Mouse (Mus musculus): ENCODE data around the gene Olfr203.
"Not testable (repeated sequence)": the region's sequence is repeated elsewhere in the genome, so short reads cannot be mapped to it uniquely, and the experiment has no call there.

The Olfr203 gene

DNA sequence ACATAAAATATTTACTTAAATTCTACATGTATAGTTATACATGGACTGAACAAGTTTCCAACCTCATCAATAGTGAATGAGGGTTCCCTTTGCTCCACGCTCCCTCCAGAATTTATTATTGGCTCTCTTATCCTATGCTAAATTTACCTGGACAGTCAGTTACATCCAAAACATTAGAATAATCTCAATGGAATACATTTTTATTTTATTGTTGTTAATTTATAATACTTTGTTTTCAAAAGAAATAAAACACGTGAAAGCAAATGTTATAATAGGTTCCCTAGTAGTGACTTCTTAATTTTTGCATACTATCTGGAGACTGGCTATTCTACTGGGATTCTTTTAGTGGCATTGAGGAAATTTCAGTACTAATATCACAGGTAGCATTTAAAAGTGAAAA is at the start of gene Olfr203:
Olfr203 (plus strand) TSS at position 301 of the 400 bp plus-strand sequence.
- in situ Hi-C loops (cut with MboI, MseI): no loop called here

DNA sequence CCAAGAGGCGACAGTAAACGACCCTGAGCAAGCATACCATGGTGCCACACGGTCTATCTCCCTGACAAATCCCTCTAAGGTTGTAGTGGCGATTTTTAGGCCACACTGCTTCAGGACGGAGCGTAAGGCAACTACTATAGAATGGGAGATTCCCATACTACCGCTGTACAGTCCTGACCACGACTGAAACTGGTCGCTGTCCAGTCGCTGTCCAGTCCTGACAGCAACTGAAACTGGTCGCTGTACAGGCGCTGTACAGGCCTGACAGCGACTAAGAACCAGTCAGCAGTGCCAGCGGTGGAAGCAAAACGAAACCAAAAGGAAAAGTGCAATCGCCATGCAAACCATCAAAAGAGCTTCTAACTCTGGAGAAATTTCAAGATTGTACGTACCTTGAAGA is 49.0 kb upstream of the Olfr203 start:
- in situ Hi-C loops (cut with MboI, MseI): no loop called here

DNA sequence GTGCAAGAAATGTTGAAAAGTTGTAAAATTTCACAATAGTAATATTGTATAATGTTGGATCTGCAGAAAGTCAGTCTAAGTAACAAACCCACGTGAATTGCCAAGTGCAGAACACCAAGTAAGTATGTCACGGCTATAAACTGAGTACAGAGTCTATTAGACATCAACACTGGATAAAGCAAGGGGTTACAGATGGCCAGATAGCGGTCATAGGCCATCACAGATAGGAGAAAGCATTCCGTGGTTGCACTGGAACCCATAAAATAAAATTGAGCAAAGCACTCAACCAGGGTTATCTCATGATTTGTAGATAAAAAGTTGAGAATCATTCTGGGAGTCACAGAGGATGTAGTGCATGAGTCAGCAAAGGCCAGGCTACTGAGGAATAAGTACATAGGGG is 29.6 kb upstream of the Olfr203 start:
- in situ Hi-C loops (cut with MboI, MseI): not testable (repeated sequence)

DNA sequence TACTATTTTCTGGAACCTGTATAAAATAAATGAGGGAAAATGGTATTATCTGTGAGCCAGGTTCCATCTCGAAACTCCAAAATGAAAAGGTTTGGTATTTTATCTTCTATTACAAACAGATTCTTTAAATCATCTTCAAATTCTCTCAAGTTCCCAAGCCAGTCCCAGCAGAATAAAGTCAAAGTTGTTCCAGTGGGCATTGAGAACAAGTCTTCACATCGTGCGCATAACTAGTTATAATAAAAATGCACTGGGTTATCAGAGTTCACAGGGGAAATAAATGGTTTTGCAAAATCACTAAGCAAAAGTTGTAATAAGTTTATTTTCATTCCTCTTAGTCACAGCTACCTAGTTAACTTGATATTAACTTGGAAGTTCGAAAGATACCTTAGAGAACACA is 26.1 kb upstream of the Olfr203 start, which contains the start of gene Olfr201:
Olfr201 (minus strand) TSS at position 101 of the 400 bp plus-strand sequence.
- in situ Hi-C loops (cut with MboI, MseI): loop anchor here (5.0 kb wide), 1 partner anchor 45 kb away; no protein-coding TSS in a partner anchor

DNA sequence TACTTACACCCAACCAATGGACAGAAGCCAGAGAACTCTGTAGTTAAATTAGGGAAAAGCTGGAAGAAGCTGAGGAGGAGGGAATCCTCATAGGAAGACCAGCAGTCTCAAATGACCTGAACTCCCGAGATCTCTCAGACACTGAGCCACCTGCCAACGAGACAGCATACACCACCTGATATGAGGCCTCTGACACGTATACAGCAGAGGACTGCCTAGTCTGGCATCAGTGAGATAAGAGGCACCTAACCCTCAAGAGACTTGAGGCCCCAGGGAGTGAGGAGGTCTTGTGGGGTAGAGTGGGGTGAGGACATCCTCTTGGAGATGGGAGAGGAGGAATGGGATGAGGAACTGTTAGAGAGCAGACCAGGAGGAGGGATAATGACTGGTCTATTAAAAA is 18.1 kb upstream of the Olfr203 start:
- in situ Hi-C loops (cut with MboI, MseI): no loop called here

DNA sequence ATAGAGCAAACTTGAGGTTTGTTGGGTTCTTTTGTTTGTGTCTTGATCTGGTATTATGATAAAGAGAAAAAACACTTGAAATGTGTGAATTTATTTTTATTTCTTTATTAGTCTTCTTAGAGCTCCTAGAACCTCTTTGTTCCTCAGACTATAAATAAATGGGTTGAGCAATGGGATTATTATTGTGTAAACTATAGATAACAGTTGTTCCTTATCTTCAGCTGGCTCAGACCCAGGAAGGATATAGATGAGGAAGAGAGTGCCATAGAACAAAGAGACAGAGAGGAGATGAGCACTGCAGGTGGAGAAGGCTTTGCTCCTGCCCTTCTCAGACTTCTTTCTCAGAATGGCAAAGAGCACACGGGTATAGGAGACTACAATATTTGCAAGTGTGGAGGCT is 15.2 kb upstream of the Olfr203 start:
- in situ Hi-C loops (cut with MboI, MseI): no loop called here

DNA sequence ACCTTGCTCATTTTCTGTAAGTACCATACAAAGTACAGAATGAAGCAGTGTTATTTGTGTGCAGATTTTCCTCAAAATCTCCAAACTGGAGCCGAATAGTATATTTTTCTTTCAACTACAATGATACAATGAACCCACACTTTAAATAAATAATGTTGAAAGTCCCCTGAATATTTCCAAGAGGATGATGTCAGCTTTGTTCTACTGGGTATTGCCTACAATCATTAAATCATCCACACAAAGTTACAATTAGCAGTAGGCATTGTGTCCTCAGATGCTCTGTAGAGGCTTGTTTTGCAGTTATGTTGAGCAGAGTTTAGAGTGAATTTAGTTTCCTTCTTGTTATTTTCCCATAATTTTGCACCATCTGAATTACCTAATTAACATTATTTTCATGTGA is 12.0 kb upstream of the Olfr203 start, which contains the start of gene Olfr202:
Olfr202 (minus strand) TSS at position 101 of the 400 bp plus-strand sequence.
- in situ Hi-C loops (cut with MboI, MseI): no loop called here

DNA sequence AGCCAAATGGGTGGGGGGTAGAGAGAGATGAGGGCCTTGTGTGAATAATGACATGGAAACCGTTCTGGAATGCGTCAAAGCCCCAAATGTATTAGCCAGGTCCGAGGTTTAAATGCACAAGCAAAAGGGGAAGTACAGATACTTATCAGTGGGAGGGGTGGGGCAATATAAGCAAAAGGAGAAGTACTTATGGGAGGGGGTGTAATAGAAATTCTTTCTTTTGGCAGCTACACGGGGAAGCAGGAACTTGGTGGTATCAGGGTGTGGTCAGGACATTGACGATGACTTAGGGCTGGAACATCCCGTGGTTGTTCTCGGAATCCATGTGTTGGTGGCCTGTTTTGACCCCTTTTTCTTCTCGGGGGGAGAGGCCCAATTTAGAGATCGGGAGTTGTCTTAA is 11.1 kb upstream of the Olfr203 start:
- in situ Hi-C loops (cut with MboI, MseI): not testable (repeated sequence)

DNA sequence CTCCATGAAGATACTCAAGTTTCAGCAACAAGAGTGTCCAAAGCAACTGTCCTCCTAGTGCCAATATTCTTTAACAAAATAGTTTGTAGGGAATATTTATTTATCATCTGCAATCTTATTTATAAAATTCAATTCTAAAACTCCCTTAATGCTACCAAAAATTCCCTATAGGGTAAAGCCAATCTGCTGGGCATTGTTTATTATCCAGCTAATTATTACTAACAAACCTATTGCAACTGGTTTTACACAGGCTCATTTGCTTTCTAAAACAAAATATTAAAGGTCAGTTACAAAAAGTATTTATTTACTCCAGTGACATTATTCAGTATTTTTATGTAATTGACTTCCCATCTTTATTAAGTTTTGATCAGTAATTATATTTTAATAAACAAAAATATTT is 19.5 kb downstream of the Olfr203 start, which contains the start of gene Olfr204:
Olfr204 (minus strand) TSS at position 101 of the 400 bp plus-strand sequence.
- in situ Hi-C loops (cut with MboI, MseI): no loop called here

DNA sequence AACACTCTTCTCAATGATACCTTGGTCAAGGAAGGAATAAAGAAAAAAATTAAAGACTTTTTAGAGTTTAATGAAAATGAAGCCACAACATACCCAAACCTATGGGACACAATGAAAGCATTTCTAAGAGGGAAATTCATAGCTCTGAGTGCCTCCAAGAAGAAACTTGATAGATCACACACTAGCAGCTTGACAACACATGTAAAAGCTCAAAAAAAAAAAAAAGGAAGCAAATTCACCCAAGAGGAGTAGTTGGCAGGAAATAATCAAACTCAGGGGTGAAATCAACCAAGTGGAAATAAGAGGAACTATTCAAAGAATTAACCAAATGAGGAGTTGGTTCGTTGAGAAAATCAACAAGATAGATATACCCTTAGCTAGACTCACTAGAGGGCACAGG is 24.6 kb downstream of the Olfr203 start:
- in situ Hi-C loops (cut with MboI, MseI): not testable (repeated sequence)

DNA sequence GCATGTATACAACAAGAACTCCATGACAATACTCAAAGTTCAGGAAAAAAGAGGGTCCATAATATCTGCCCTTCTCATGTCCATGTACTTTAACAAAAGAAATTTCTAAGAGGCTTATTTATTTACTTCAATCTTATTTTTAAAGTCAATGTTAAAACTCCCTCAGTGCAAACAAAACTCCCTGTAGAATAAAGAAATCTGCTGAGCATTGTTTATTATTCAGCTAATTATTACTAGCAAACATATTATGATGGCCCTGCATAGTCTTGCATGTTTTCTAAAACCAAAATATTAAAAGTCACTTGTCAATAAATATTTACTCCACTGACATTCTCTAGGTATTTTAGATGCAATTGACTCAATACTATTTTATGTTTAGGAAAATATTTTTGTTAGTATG is 32.4 kb downstream of the Olfr203 start, which contains the start of gene Olfr205:
Olfr205 (minus strand) TSS at position 101 of the 400 bp plus-strand sequence.
- in situ Hi-C loops (cut with MboI, MseI): no loop called here

DNA sequence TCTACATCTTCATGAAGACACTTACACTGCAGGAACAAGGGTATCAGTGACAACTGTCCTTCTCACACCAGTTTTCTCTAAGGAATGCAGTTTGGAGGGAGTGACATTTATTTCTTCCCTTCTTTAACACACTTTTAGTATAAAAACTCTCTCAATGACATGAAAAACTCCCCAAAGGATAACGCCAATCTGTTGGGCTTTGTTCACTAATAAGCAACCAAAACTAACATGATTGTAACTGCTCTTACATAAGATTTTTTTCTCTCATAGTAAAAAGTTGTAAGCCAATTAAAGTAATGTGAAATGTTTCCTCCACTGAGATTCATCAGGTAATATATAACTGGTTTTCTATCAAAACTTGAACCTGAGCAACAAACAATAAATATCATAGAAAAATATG is 50.5 kb downstream of the Olfr203 start, which contains the start of gene Olfr206:
Olfr206 (minus strand) TSS at position 101 of the 400 bp plus-strand sequence.
- in situ Hi-C loops (cut with MboI, MseI): no loop called here
